Mouse (Mus musculus): ENCODE measurements around the gene Tyk2. TPM values are rescaled to one million over a fixed set of nuclear protein-coding genes. Genes with fewer than 3 reads are reported as not detected.

Gene Tyk2
- total RNA-seq, 2 experiments from 2014 or later: 8.0 to 10.3 TPM

- no peak for DNase-seq
These were observed 68.1 kb downstream of the Tyk2 start for GRCm38 (mm10) chr9:21062928-21063327.

Small RNA genes within 50 kb of the gene (microRNA-seq; reads per million reads assigned to microRNA genes)
- 0 reads per million in 2 experiments for gene Mir7082

Other genes starting within 250 kb of the Tyk2 start
- 1 to 10 TPM; 5.5 to 7.4 TPM for gene Ppan, start 243.1 kb downstream of the Tyk2 start, total RNA-seq (2021)
- gene Eif3g, start 232.6 kb downstream of the Tyk2 start, total RNA-seq (2021): 100 to 1,000 TPM; 114 to 116 TPM
- gene Dnmt1, start 171.4 kb downstream of the Tyk2 start, total RNA-seq (2021): 10 to 100 TPM; 10.3 to 12.6 TPM
- gene S1pr2, start 154.5 kb downstream of the Tyk2 start, total RNA-seq (2021): 1 to 10 TPM; 1.4 to 2.0 TPM
- 100 to 1,000 TPM; 130 to 138 TPM for gene Mrpl4, start 128.5 kb downstream of the Tyk2 start, total RNA-seq (2021)
- gene Icam1, start 115.3 kb downstream of the Tyk2 start, total RNA-seq (2021): 1 to 10 TPM; 8.7 to 9.1 TPM
- gene Icam4, start 101.9 kb downstream of the Tyk2 start, total RNA-seq (2021): 1 to 10 TPM; 1.2 to 1.3 TPM
- not detected for gene Icam5, start 99.2 kb downstream of the Tyk2 start, total RNA-seq (2021)
- not detected for gene Zglp1, start 64.2 kb downstream of the Tyk2 start, total RNA-seq (2021)
- under 1 TPM; 0.30 to 0.33 TPM for gene Gm49373, start 58.1 kb downstream of the Tyk2 start, total RNA-seq (2021)
- 10 to 100 TPM; 39.1 to 48.3 TPM for gene Fdx1l, start 57.6 kb downstream of the Tyk2 start, total RNA-seq (2021)
- under 1 TPM; 0.27 to 0.31 TPM for gene Gm38431, start 39.2 kb downstream of the Tyk2 start, total RNA-seq (2021)
- 10 to 100 TPM; 22.5 to 23.9 TPM for gene Raver1, start 39.2 kb downstream of the Tyk2 start, total RNA-seq (2021)
- 100 to 1,000 TPM; 160 to 168 TPM for gene Cdc37, start 18.7 kb upstream of the Tyk2 start, total RNA-seq (2021)
- 10 to 100 TPM; 52.5 to 59.1 TPM for gene Pde4a, start 34.5 kb upstream of the Tyk2 start, total RNA-seq (2021)
- gene Keap1, start 108.1 kb upstream of the Tyk2 start, total RNA-seq (2021): 10 to 100 TPM; 43.1 to 44.5 TPM
- gene S1pr5, start 117.2 kb upstream of the Tyk2 start, total RNA-seq (2021): 1 to 10 TPM in 1 of 2 experiments, under 1 TPM in 1; 0.89 to 1.5 TPM
- 100 to 1,000 TPM in 1 of 2 experiments, 10 to 100 TPM in 1; 82.0 to 101 TPM for gene Atg4d, start 134.1 kb upstream of the Tyk2 start, total RNA-seq (2021)
- 10 to 100 TPM; 10.6 to 17.2 TPM for gene Kri1, start 156.7 kb upstream of the Tyk2 start, total RNA-seq (2021)
- 10 to 100 TPM; 14.3 to 15.9 TPM for gene Cdkn2d, start 160.2 kb upstream of the Tyk2 start, total RNA-seq (2021)
- gene Ap1m2, start 181.1 kb upstream of the Tyk2 start, total RNA-seq (2021): not detected
- 10 to 100 TPM; 74.0 to 81.4 TPM for gene Slc44a2, start 189.5 kb upstream of the Tyk2 start, total RNA-seq (2021)
- gene Ilf3, start 236.6 kb upstream of the Tyk2 start, total RNA-seq (2021): 10 to 100 TPM; 25.2 to 28.5 TPM

Data from heart, adult 18-20 months (tissue).